In the genomic region with DNA sequence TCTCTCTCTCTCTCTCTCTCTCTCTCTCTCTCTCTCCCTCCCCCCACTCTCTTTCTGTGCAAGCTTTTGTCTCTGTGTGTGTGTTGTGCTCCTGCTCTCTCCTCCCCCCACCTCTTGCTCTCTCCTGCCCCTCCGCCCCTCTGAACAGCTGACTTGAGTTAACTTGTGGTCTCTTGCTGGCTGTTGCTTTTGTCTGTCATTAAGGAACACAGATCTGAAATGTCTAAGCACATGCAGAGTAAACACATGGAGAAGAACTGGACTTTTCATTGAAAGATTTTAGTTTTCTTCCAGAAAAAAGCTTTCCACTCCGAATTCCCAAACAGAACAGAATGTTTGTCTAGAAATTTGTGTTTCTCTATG, we compare ENCODE assay signal across 8 mouse cellular contexts.
A peak's percentile ranks its signal among the peaks of the same experiment; 100 is the strongest.
DNase-seq lines count a peak whose midpoint lies in the region; ATAC-seq and TF ChIP-seq lines count a peak whose summit lies in the region.

No protein-coding gene starts in this region.

- DNase-seq in 416B (ENCODE audit: low read depth) (peak; percentile 46), G1E (ENCODE audit: low spot score) (no peak)
- DNase-seq in lung, postnatal 25 days (ENCODE audit: low spot score) = peak; percentile 26
- peak; percentile 47 for DNase-seq in yolk sac, embryonic 10.5 days (ENCODE audit: low spot score)
- DNase-seq in urinary bladder, postnatal 4 days (ENCODE audit: low spot score in 2 of 2) = no peak
- DNase-seq in adrenal gland, adult 8-10 months = no peak

- no peaks in the 10 kb centered on the region for H3K9me3 ChIP-seq in G1E (replicated peaks)

- H3K27me3 ChIP-seq in G1E (ENCODE audit: insufficient read depth, low read length) = no peaks in the 10 kb centered on the region

- H3K4me1 ChIP-seq in G1E (ENCODE audit: insufficient read depth, low read depth, low read length) = peaks cover 67% of the 10 kb centered on the region

- no peak for TF ChIP-seq CTCF in G1E (IDR thresholded peaks at IDR 0.05; ENCODE audit: low read depth, low read length)

- peak; percentile 31; the same call in 1 of the 2 replicates for ATAC-seq in G1E (ENCODE audit: extremely low read depth, insufficient number of reproducible peaks, low FRiP score, poor library complexity, severe bottlenecking)
- ATAC-seq in inflammation-experienced regulatory T-cells, adult 6 months = peak; percentile 44
- no peak for ATAC-seq in monocyte, adult 5-6 weeks (replicated peaks; ENCODE audit: insufficient number of reproducible peaks, low FRiP score, low TSS enrichment, poor library complexity, severe bottlenecking)

- peaks cover 8% of the 10 kb centered on the region for H3K36me3 ChIP-seq in G1E (replicated peaks)

- H3K4me3 ChIP-seq in G1E (ENCODE audit: low read depth, low read length) = peak overlapping the region; percentile 66

Comparison
In these comparisons a context has a peak if more than half of its experiments do, and no peak if none do; other contexts are left out.
1. DNase-seq: peak in 416B (single experiment), lung, postnatal 25 days (single experiment) and yolk sac, embryonic 10.5 days (single experiment); none in G1E (single experiment), urinary bladder, postnatal 4 days (0 of 2) and adrenal gland, adult 8-10 months (single experiment).